Mouse (Mus musculus): ENCODE measurements around the gene Ppie. TPM values are rescaled to one million over a fixed set of nuclear protein-coding genes. Genes with fewer than 3 reads are reported as not detected.

The Ppie gene
- total and polyA plus RNA-seq, 3 experiments: 97.9 to 100 TPM; not detected in 1

DNA sequence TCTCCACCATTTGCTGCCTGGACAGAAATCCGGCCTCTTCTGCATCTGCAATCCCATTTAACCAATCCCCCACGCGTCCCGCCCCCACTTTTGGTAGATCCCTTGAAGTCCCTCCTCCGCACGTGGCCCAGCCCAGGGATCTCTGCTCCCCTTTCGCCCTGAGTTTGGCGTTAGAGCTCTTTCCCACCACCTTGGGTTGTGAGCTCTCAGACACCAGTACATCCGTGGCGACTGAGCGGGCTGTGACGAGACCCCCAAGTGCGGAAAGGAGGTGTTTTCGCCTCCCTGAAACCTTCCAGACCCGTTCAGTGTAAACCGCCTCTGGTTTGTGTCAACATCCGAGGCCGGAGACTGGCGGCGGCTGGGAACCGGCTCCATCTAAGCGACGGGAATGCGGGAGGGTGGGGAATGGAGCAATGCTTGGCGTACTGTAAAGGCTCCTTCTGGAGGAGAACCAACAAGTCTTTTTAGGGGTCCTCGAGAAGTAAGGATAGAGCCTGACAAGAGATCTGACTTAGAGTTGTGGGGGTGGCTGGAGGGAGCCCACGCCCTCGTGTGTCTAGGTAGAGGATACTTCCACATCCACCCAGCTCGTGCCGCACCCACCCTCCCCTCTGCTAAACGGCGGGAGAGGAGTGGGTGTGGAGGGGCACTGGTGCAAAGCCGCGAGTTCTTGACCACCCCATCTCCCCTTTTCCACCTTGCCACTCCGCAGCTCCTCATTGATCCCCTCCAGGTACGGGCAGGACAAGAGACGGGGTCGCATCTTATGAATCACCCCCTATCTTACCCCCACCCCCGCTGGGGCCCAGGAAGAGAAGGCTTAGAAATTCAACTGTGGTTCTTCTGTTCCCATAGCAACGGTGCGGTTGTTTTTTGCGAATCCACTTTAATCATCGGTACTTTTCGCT is 42.8 kb upstream of the Ppie start, which contains the start of gene Hpcal4:
Gene Hpcal4, plus strand, starts transcription at position 900 of the 911 bp plus-strand sequence.
- Histone ChIP-seq H3K4me3 (ENCODE audit: control insufficient read depth in 1 of 2, insufficient read depth in 1 of 2, low read depth in 2 of 2, low read length in 2 of 2) (no peak within 1 kb of the TSS), H3K4me1 (ENCODE audit: control insufficient read depth in 1 of 2, insufficient read depth in 2 of 2, low read length in 2 of 2) (no peaks in the 10 kb centered on the region), H3K9me3 (replicated peaks; ENCODE audit: insufficient read depth, low read length) (no peaks in the 10 kb centered on the region), H3K79me2 (ENCODE audit: control insufficient read depth, insufficient read depth, low read length, poor library complexity) (no peaks in the 10 kb centered on the region), H3K27ac (ENCODE audit: control insufficient read depth, low read depth, low read length) (no peak within 1 kb of the TSS), H3K27me3 (ENCODE audit: control insufficient read depth in 1 of 2, insufficient read depth in 2 of 2, low read length in 2 of 2) (peaks cover 2 to 13% of the 10 kb centered on the region in 2 experiments; a peak in 3 of 4 replicates), H3K36me3 (ENCODE audit: control insufficient read depth in 1 of 2, insufficient read depth in 2 of 2, low read length in 2 of 2) (no peaks in the 10 kb centered on the region), H3K9ac (ENCODE audit: control insufficient read depth, low read depth, low read length, poor library complexity, severe bottlenecking) (no peak within 1 kb of the TSS)
- TF ChIP-seq MAX (IDR thresholded peaks at IDR 0.05; ENCODE audit: low read length) (no peak), USF1 (IDR thresholded peaks at IDR 0.05; ENCODE audit: low read depth, low read length) (no peak), UBTF (IDR thresholded peaks at IDR 0.05; ENCODE audit: borderline replicate concordance, insufficient read depth, low read depth, low read length) (no peak), USF2 (IDR thresholded peaks at IDR 0.05; ENCODE audit: borderline replicate concordance in 1 of 2, insufficient read depth in 1 of 2, low read depth in 1 of 2, low read length in 2 of 2) (no peak), ETS1 (IDR thresholded peaks at IDR 0.05; ENCODE audit: low read depth, low read length) (no peak), ZMIZ1 (IDR thresholded peaks at IDR 0.05; ENCODE audit: low read depth, low read length) (no peak), POLR2A (IDR thresholded peaks at IDR 0.05; ENCODE audit: control insufficient read depth in 1 of 2, insufficient read depth in 1 of 2, low read depth in 1 of 2, low read length in 2 of 2, poor library complexity in 1 of 2) (no peak), SIN3A (IDR thresholded peaks at IDR 0.05; ENCODE audit: low read length) (no peak), TAL1 (IDR thresholded peaks at IDR 0.05; ENCODE audit: low read length) (no peak), KAT2A (conservative IDR thresholded peaks at IDR 0.05; ENCODE audit: low read depth, low read length) (no peak), RAD21 (IDR thresholded peaks at IDR 0.05; ENCODE audit: low read depth, low read length) (no peak), MYC (IDR thresholded peaks at IDR 0.05; ENCODE audit: low read depth, low read length) (no peak), MYB (IDR thresholded peaks at IDR 0.05; ENCODE audit: low read depth, low read length) (no peak), POLR2AphosphoS2 (IDR thresholded peaks at IDR 0.05; ENCODE audit: low read length) (no peak), BHLHE40 (IDR thresholded peaks at IDR 0.05; ENCODE audit: borderline replicate concordance, low read depth, low read length) (no peak)
- DNase-seq (ENCODE audit: low read depth, low spot score): no peak

GRCm38 (mm10) chr4:123171811-123172210 is 32.1 kb upstream of the Ppie start:
- Histone ChIP-seq H3K4me1 (ENCODE audit: control insufficient read depth in 1 of 2, insufficient read depth in 2 of 2, low read length in 2 of 2) (no peaks in the 10 kb centered on the region), H3K79me2 (ENCODE audit: control insufficient read depth, insufficient read depth, low read length, poor library complexity) (no peaks in the 10 kb centered on the region), H3K9ac (ENCODE audit: control insufficient read depth, low read depth, low read length, poor library complexity, severe bottlenecking) (no peak overlapping the region), H3K9me3 (replicated peaks; ENCODE audit: insufficient read depth, low read length) (no peaks in the 10 kb centered on the region), H3K4me3 (ENCODE audit: control insufficient read depth in 1 of 2, insufficient read depth in 1 of 2, low read depth in 2 of 2, low read length in 2 of 2) (no peak overlapping the region), H3K27ac (ENCODE audit: control insufficient read depth, low read depth, low read length) (no peak overlapping the region), H3K36me3 (ENCODE audit: control insufficient read depth in 1 of 2, insufficient read depth in 2 of 2, low read length in 2 of 2) (no peaks in the 10 kb centered on the region), H3K27me3 (ENCODE audit: control insufficient read depth in 1 of 2, insufficient read depth in 2 of 2, low read length in 2 of 2) (peaks cover 17 to 29% of the 10 kb centered on the region in 2 experiments)
- no peak for TF ChIP-seq GABPA (IDR thresholded peaks at IDR 0.05; ENCODE audit: low read depth, low read length)
- peak; percentile 29 for TF ChIP-seq RAD21 (IDR thresholded peaks at IDR 0.05; ENCODE audit: low read depth, low read length)
- TF ChIP-seq SMC3 (IDR thresholded peaks at IDR 0.05; ENCODE audit: low read depth, low read length): peak; percentile 50
- no peak for TF ChIP-seq USF1 (IDR thresholded peaks at IDR 0.05; ENCODE audit: low read depth, low read length)
- TF ChIP-seq CTCF (IDR thresholded peaks at IDR 0.05 in 2 of 3, conservative IDR thresholded peaks at IDR 0.05 in 1 of 3; ENCODE audit: control insufficient read depth in 1 of 3, insufficient read depth in 1 of 3, low read depth in 2 of 3, low read length in 3 of 3, poor library complexity in 1 of 3, severe bottlenecking in 1 of 3): peak in 1 of 3 experiments; percentile 45; a peak in 3 of 6 replicates
- no peak for TF ChIP-seq ZNF384 (IDR thresholded peaks at IDR 0.05; ENCODE audit: low read depth, low read length)
- DNase-seq (ENCODE audit: low read depth, low spot score): peak; percentile 20
